Mouse (Mus musculus) monocyte, adult 5-6 weeks (primary cell): Measurements from ENCODE around the gene Lenep. TPM values are rescaled to one million over a fixed set of nuclear protein-coding genes. Genes with fewer than 3 reads are reported as not detected.

ENCODE experiments used
- ATAC-seq: fragments of 153-309, 156-312 bp; replicated peaks from 2 replicates; pipeline ENCODE4 v1.8.0; 2017; ENCODE audit warnings: mild to moderate bottlenecking; ENCODE audit not compliant: low TSS enrichment, insufficient number of reproducible peaks, severe bottlenecking, poor library complexity, low FRiP score
- total RNA-seq: library from RNA; stranded (forward); fragments of 200-1000, 200-491, 200-594 nt; gene quantifications from 3 replicates; pipeline ENCODE4 v1.2.3, GENCODE M21; 2017

Lenep gene
- total RNA-seq, 1 experiment from 2014 or later: not detected

DNA sequence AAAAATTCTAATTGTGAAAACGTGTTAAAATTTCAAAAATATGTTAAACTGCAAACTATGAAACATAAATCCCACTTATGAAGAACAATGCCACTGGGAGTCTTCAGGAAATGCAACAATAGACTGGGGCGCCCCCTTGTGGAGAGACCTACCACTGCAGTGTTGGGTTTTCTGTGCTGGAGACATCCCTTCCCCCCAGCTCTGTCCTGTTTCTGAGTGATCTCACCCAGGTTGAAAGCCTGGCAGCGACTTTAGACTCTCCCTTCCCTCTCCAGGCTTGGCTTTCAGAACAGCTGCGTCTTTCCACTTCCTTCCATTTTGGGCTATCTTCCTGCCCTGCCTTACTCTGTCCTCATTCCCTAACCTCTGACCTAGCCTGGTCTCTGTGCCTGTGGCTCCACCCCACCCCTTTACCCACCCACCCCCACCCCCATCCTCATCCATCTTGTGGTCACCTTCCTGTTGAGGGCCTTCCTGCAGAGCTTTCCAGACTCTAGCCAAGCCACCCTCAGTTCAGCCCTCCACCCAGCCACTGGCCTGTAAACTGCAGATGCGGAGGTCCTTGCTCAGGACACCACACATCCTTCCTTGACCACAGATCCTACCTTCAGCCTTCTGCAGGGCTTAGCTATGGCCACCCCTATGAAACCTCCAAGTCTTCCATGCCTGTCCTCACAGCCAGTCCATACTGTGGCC, 47.6 kb downstream of the Lenep start:
- ATAC-seq: peak; percentile 54

DNA sequence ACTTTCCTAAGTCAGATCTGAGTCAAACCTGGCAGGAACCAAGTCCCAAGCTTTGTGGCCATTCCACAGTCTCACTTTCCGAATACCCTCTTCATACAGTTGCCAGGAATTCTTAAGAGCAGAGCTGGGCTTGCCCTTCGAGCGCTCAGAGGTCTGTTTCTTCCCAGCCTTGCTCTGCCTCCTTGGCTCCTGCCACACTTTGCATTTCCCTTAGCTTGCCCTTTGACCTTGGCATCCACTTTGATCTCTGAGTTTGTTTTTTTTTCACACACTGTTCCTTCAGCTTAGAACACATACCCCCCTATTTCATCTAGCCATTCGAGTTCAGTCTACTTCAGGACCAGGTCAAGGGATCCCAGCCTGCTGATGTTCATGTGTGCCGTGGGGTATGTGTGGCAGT, 51.3 kb downstream of the Lenep start:
- ATAC-seq: no peak

Other genes starting within 250 kb of the Lenep start
- gene Hcn3, start 242.6 kb downstream of the Lenep start, total RNA-seq: not detected in 3 replicates
- gene Clk2, start 238.0 kb downstream of the Lenep start, total RNA-seq: 81.2 to 140 TPM (median 118 TPM) in 3 replicates
- gene Scamp3, start 225.3 kb downstream of the Lenep start, total RNA-seq: 23.2 to 55.0 TPM (median 23.6 TPM) in 3 replicates
- 4.9 to 45.4 TPM (median 15.8 TPM) in 3 replicates for gene Fam189b, start 219.7 kb downstream of the Lenep start, total RNA-seq
- 71.9 to 84.9 TPM (median 81.9 TPM) in 3 replicates for gene Gba, start 199.9 kb downstream of the Lenep start, total RNA-seq
- 0.95 to 2.3 TPM (median 1.8 TPM) in 3 replicates for gene Thbs3, start 187.6 kb downstream of the Lenep start, total RNA-seq
- gene Mtx1, start 175.7 kb downstream of the Lenep start, total RNA-seq: 42.5 to 61.0 TPM (median 58.7 TPM) in 3 replicates
- gene Muc1, start 173.7 kb downstream of the Lenep start, total RNA-seq: 0.85 to 2.2 TPM (median 0.86 TPM) in 3 replicates
- 53.3 to 77.9 TPM (median 61.9 TPM) in 3 replicates for gene Krtcap2, start 156.8 kb downstream of the Lenep start, total RNA-seq
- 0.53 to 2.3 TPM in 2 of 3 replicates, not detected in the other for gene Trim46, start 156.5 kb downstream of the Lenep start, total RNA-seq
- 67.3 to 102 TPM (median 83.1 TPM) in 3 replicates for gene Dpm3, start 143.4 kb downstream of the Lenep start, total RNA-seq
- 58.3 to 94.6 TPM (median 67.9 TPM) in 3 replicates for gene Slc50a1, start 132.2 kb downstream of the Lenep start, total RNA-seq
- gene Efna1, start 121.7 kb downstream of the Lenep start, total RNA-seq: 0.38 to 0.39 TPM in 2 of 3 replicates, not detected in the other
- not detected in 3 replicates for gene Efna3, start 79.8 kb downstream of the Lenep start, total RNA-seq
- gene Efna4, start 64.8 kb downstream of the Lenep start, total RNA-seq: not detected in 3 replicates
- gene Adam15, start 52.8 kb downstream of the Lenep start, total RNA-seq: 23.1 to 49.7 TPM (median 33.0 TPM) in 3 replicates
- not detected in 3 replicates for gene Dcst2, start 40.8 kb downstream of the Lenep start, total RNA-seq
- not detected in 3 replicates for gene Dcst1, start 37.5 kb downstream of the Lenep start, total RNA-seq
- 49.4 to 76.6 TPM (median 51.2 TPM) in 3 replicates for gene Zbtb7b, start 8.0 kb downstream of the Lenep start, total RNA-seq
- gene Flad1, start 9.1 kb upstream of the Lenep start, total RNA-seq: 16.5 to 22.8 TPM (median 22.4 TPM) in 3 replicates
- gene Cks1b, start 15.6 kb upstream of the Lenep start, total RNA-seq: 7.5 to 10.2 TPM (median 8.1 TPM) in 3 replicates
- 48.9 to 65.4 TPM (median 58.4 TPM) in 3 replicates for gene Shc1, start 15.7 kb upstream of the Lenep start, total RNA-seq
- 11.0 to 18.5 TPM (median 17.6 TPM) in 3 replicates for gene Pygo2, start 27.4 kb upstream of the Lenep start, total RNA-seq
- 149 to 190 TPM (median 158 TPM) in 3 replicates for gene Pbxip1, start 33.9 kb upstream of the Lenep start, total RNA-seq
- 18.0 to 23.5 TPM (median 21.0 TPM) in 3 replicates for gene Pmvk, start 51.7 kb upstream of the Lenep start, total RNA-seq
- gene Kcnn3, start 117.4 kb upstream of the Lenep start, total RNA-seq: not detected in 3 replicates